Mouse (Mus musculus): ENCODE data around the gene Prap1. TPM values are rescaled to one million over a fixed set of nuclear protein-coding genes. Genes with fewer than 3 reads are reported as not detected.

Prap1 gene
- polyA plus RNA-seq, 1 experiment = not detected

DNA sequence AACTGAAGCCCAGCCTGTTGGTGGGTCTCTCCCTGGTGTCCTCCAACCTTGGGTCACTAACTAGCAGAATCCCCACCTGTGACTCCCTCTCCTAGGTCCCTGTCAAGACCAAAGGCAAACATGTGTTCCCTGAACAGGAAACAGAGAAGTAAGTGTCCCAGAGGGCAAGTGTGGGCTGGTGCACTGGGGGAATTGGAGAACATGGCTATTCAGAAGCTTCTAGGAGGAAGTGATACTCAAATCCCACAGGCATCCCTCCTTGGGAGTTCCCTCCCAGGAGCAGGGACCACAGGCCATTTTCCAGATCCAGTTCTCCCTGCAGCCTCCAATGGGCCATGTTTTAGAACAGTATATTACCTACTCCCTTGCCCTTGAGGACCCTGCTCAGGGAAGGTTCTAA, 2.9 kb downstream of the Prap1 start:
- TF ChIP-seq POLR2A (IDR thresholded peaks at IDR 0.05; ENCODE audit: borderline replicate concordance, control insufficient read depth, low read depth, low read length) (no peak), CTCF (IDR thresholded peaks at IDR 0.05; ENCODE audit: control insufficient read depth, insufficient read depth, low read length) (no peak)
- Histone ChIP-seq H3K4me1 (ENCODE audit: control insufficient read depth, insufficient read depth, low read length) (no peaks in the 10 kb centered on the region), H3K4me3 (replicated peaks; ENCODE audit: control insufficient read depth, low read depth, low read length) (no peak overlapping the region), H3K27ac (ENCODE audit: control insufficient read depth, insufficient read depth, low read depth, low read length, poor library complexity) (no peak overlapping the region)

GRCm38 (mm10) chr7:140098466-140098865, 5.3 kb downstream of the Prap1 start:
- Histone ChIP-seq H3K27ac (ENCODE audit: control insufficient read depth, insufficient read depth, low read depth, low read length, poor library complexity) (no peak overlapping the region), H3K4me3 (replicated peaks; ENCODE audit: control insufficient read depth, low read depth, low read length) (no peak overlapping the region), H3K4me1 (ENCODE audit: control insufficient read depth, insufficient read depth, low read length) (peaks cover 2% of the 10 kb centered on the region)
- 43% methylated on average over 1 of the region's 1 CpGs for WGBS
- TF ChIP-seq POLR2A (IDR thresholded peaks at IDR 0.05; ENCODE audit: borderline replicate concordance, control insufficient read depth, low read depth, low read length) (no peak), CTCF (IDR thresholded peaks at IDR 0.05; ENCODE audit: control insufficient read depth, insufficient read depth, low read length) (no peak)

DNA sequence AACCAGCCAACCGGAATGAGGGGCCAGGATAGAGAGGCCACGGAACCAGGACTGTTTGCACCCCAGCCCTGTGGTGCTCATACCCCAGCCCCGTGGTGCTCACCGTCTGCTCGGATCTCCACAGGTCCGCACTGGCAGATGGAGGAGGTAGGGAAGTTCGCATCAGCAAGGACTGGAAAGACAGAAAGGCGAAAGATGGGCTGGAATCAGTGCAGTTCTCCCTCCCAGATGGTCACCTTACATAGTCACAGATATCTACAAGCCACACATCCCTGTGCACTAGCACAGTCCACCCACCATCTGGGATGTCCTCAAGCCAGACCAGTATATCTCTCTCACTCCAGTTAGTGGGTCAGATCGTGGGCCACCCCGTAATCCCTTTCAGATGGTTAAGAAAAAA, 8.3 kb downstream of the Prap1 start:
- H3K27ac ChIP-seq (ENCODE audit: control insufficient read depth, insufficient read depth, low read depth, low read length, poor library complexity) = no peak overlapping the region
- H3K4me1 ChIP-seq (ENCODE audit: control insufficient read depth, insufficient read depth, low read length) = peaks cover 2% of the 10 kb centered on the region
- TF ChIP-seq CTCF (IDR thresholded peaks at IDR 0.05; ENCODE audit: control insufficient read depth, insufficient read depth, low read length) = no peak
- TF ChIP-seq POLR2A (IDR thresholded peaks at IDR 0.05; ENCODE audit: borderline replicate concordance, control insufficient read depth, low read depth, low read length) = no peak
- H3K4me3 ChIP-seq (replicated peaks; ENCODE audit: control insufficient read depth, low read depth, low read length) = no peak overlapping the region
- 86% methylated on average over 10 of the region's 10 CpGs for WGBS

DNA sequence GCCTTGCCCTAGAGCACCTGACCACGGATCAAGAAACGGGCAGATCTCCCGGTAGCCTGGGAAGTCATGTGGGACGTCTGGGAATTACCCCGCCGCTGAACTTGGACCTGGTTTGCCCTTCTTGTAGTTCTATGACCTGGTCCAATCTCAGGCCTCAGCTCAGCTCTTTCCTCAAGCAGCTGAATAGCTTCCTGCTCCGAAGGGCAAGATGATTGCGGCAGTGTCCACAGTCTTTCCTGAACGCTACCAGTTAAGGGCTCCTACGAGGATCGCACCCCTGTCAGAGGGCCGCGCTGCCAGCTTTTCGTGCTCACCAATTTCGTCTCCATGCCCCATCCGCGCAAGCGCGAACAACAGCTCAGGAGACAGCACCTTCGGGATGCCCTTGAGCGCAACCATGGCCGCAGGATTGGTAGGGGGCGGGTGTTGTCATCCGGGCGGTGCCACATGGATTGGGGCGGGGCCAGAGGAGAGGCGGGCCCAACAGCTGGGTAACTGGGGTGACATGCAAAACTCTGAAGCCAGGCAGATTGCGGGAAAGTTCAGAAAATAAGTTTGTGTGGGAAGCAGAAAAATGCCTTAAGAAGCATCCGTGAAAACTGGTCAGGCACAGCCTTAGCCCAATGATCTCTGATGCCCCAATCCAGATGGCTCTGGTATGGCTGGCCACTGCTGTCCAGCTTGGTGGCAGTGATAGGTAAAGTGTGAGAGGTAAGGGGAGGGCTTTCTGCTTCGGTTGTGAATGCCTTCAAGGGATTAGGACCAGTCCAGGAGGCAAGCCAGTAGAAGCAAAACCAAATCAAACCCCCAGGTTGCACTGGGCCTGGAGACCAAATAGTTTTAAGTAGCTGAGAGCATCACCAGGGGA, 9.0 kb downstream of the Prap1 start, which contains the start of gene Fuom:
TSS of gene Fuom (minus strand) at position 449 of the 868 bp plus-strand sequence.
- WGBS = 4% methylated on average over 30 of the region's 30 CpGs
- H3K27ac ChIP-seq (ENCODE audit: control insufficient read depth, insufficient read depth, low read depth, low read length, poor library complexity) = no peak within 1 kb of the TSS
- H3K4me3 ChIP-seq (replicated peaks; ENCODE audit: control insufficient read depth, low read depth, low read length) = peak within 1 kb of the TSS; percentile 63
- H3K4me1 ChIP-seq (ENCODE audit: control insufficient read depth, insufficient read depth, low read length) = peaks cover 2% of the 10 kb centered on the region
- TF ChIP-seq CTCF (IDR thresholded peaks at IDR 0.05; ENCODE audit: control insufficient read depth, insufficient read depth, low read length) (no peak), POLR2A (IDR thresholded peaks at IDR 0.05; ENCODE audit: borderline replicate concordance, control insufficient read depth, low read depth, low read length) (no peak)

GRCm38 (mm10) chr7:140104009-140104408, 10.8 kb downstream of the Prap1 start:
- Histone ChIP-seq H3K4me3 (replicated peaks; ENCODE audit: control insufficient read depth, low read depth, low read length) (no peak overlapping the region), H3K27ac (ENCODE audit: control insufficient read depth, insufficient read depth, low read depth, low read length, poor library complexity) (no peak overlapping the region), H3K4me1 (ENCODE audit: control insufficient read depth, insufficient read depth, low read length) (peaks cover 2% of the 10 kb centered on the region)
- TF ChIP-seq CTCF (IDR thresholded peaks at IDR 0.05; ENCODE audit: control insufficient read depth, insufficient read depth, low read length) (no peak), POLR2A (IDR thresholded peaks at IDR 0.05; ENCODE audit: borderline replicate concordance, control insufficient read depth, low read depth, low read length) (no peak)
- WGBS = 80% methylated on average over 4 of the region's 4 CpGs

GRCm38 (mm10) chr7:140111943-140112342, 18.7 kb downstream of the Prap1 start:
- Histone ChIP-seq H3K4me3 (replicated peaks; ENCODE audit: control insufficient read depth, low read depth, low read length) (no peak overlapping the region), H3K27ac (ENCODE audit: control insufficient read depth, insufficient read depth, low read depth, low read length, poor library complexity) (0 out of 2 replicates have a peak overlapping the region, but pooled peaks have one; percentile 47), H3K4me1 (ENCODE audit: control insufficient read depth, insufficient read depth, low read length) (peaks cover 1% of the 10 kb centered on the region; the same call in 1 of the 2 replicates)
- 47% methylated on average over 3 of the region's 3 CpGs for WGBS
- TF ChIP-seq CTCF (IDR thresholded peaks at IDR 0.05; ENCODE audit: control insufficient read depth, insufficient read depth, low read length) = no peak
- TF ChIP-seq POLR2A (IDR thresholded peaks at IDR 0.05; ENCODE audit: borderline replicate concordance, control insufficient read depth, low read depth, low read length) = no peak

DNA sequence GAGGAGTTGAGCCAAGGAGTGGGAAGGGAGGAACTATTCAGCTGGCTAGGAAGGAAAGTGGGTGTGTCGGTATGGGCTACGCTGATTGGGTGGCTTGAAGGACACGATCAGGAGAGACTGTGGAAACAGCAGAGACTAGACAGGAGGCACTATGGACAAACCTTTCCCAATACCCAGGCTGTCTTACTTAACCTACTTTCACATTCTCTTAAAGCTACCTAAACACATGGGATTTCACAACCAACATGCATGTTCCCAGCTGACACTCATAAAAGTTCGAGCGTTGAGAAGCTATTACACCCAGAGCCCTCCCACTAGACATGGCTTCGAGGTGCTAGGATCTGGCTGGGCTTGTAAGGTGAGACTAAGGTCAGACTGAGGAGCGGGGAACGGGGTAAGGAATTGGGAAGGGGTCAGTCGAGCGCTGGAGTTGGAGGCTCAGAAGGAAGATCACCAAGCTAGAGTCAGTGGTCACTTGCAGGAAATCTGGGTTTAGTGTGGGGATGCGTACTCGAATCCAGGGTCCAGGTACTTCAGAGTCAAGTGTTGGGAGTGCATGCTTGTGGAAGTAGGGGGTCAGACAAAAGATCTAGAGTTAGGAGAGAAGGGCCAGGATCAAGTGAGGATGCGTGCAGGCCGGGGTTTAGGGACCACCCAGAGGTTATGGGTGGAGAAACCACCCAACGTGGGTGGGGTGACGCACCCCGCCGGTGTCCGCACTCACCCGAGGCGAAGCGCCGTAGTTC, 22.6 kb downstream of the Prap1 start, which contains the start of gene Paox:
TSS of gene Paox (plus strand) at position 217 of the 746 bp plus-strand sequence.
- H3K27ac ChIP-seq (ENCODE audit: control insufficient read depth, insufficient read depth, low read depth, low read length, poor library complexity) = peak within 1 kb of the TSS; percentile 65
- WGBS = 2% methylated on average over 23 of the region's 23 CpGs
- TF ChIP-seq CTCF (IDR thresholded peaks at IDR 0.05; ENCODE audit: control insufficient read depth, insufficient read depth, low read length) = no peak
- TF ChIP-seq POLR2A (IDR thresholded peaks at IDR 0.05; ENCODE audit: borderline replicate concordance, control insufficient read depth, low read depth, low read length) = no peak
- H3K4me1 ChIP-seq (ENCODE audit: control insufficient read depth, insufficient read depth, low read length) = peaks cover 1% of the 10 kb centered on the region; the same call in 1 of the 2 replicates
- peak within 1 kb of the TSS; percentile 90 for H3K4me3 ChIP-seq (replicated peaks; ENCODE audit: control insufficient read depth, low read depth, low read length)

Measured in bone marrow, adult 2 months (tissue).